Mouse (Mus musculus) MEL (cell line): Measurements from ENCODE around the gene Sdr39u1. TPM values are rescaled to one million over a fixed set of nuclear protein-coding genes. Genes with fewer than 3 reads are reported as not detected.
A peak's percentile ranks its signal among the peaks of the same experiment; 100 is the strongest.

Experiments
- DNase-seq: peaks from one replicate; pipeline ENCODE4 v3.0.0; 2011; ENCODE audit warnings: low read depth, low spot score
- H3K27ac ChIP-seq: 2 replicates; pipeline ENCODE4 v1.5.1; 2012; ENCODE audit warnings: low read depth, mild to moderate bottlenecking, control low read depth, low read length, moderate library complexity; ENCODE audit not compliant: control insufficient read depth
- H3K27me3 ChIP-seq, 2 experiments: fragments of 150-350 bp in 1 of 2; sonication (generic) in 1 of 2; 2 replicates each; pipeline ENCODE4 v1.6.1; 2012; ENCODE audit warnings: low read length in 2 of 2, mild to moderate bottlenecking in 2 of 2, improper control_type of control experiment in 1 of 2, moderate library complexity in 1 of 2; ENCODE audit not compliant: insufficient read depth in 2 of 2, control insufficient read depth in 1 of 2
- H3K36me3 ChIP-seq, 2 experiments: 2 replicates each; pipeline ENCODE4 v1.6.1; 2012 to 2014; ENCODE audit warnings: low read length in 2 of 2, improper control_type of control experiment in 1 of 2, inconsistent platforms in 1 of 2, mild to moderate bottlenecking in 1 of 2; ENCODE audit not compliant: insufficient read depth in 2 of 2, control insufficient read depth in 1 of 2
- H3K4me1 ChIP-seq, 2 experiments: fragments of 150-350 bp in 1 of 2; sonication (generic) in 1 of 2; 2 replicates each; pipeline ENCODE4 v1.6.1; 2012; ENCODE audit warnings: low read length in 2 of 2, improper control_type of control experiment in 1 of 2, mild to moderate bottlenecking in 1 of 2; ENCODE audit not compliant: insufficient read depth in 2 of 2, control insufficient read depth in 1 of 2
- H3K4me3 ChIP-seq, 2 experiments: fragments of 150-350 bp in 1 of 2; sonication (generic) in 1 of 2; 2 replicates each; pipeline ENCODE4 v1.5.1; 2012; ENCODE audit warnings: low read depth in 2 of 2, low read length in 2 of 2, mild to moderate bottlenecking in 2 of 2, moderate library complexity in 2 of 2, control low read depth in 1 of 2, improper control_type of control experiment in 1 of 2; ENCODE audit not compliant: control insufficient read depth in 1 of 2, insufficient read depth in 1 of 2
- H3K79me2 ChIP-seq: 2 replicates; pipeline ENCODE4 v1.6.1; 2012; ENCODE audit warnings: mild to moderate bottlenecking, low read length, moderate library complexity; ENCODE audit not compliant: control insufficient read depth, poor library complexity, insufficient read depth
- H3K9ac ChIP-seq: 2 replicates; pipeline ENCODE4 v1.6.1; 2012; ENCODE audit warnings: low read depth, mild to moderate bottlenecking, control low read depth, low read length, moderate library complexity; ENCODE audit not compliant: control insufficient read depth, poor library complexity, severe bottlenecking
- H3K9me3 ChIP-seq: fragments of 150-350 bp; sonication (generic); replicated peaks from 2 replicates; pipeline ENCODE4 v1.6.1; 2012; ENCODE audit warnings: mild to moderate bottlenecking, low read length, improper control_type of control experiment, moderate library complexity; ENCODE audit not compliant: insufficient read depth
- CHD1 ChIP-seq: IDR thresholded peaks from 2 replicates; pipeline ENCODE4 v1.6.1; 2012; ENCODE audit warnings: low read depth, mild to moderate bottlenecking, inconsistent platforms, low read length, improper control_type of control experiment
- CTCF ChIP-seq, 3 experiments: IDR thresholded peaks in 2 of 3; conservative IDR thresholded peaks in 1 of 3; 2 replicates each; pipeline ENCODE4 v1.5.1; 2011 to 2012; ENCODE audit warnings: low read length in 3 of 3, low read depth in 2 of 3, mild to moderate bottlenecking in 2 of 3, improper control_type of control experiment in 1 of 3, inconsistent platforms in 1 of 3, mixed read lengths in 1 of 3, moderate library complexity in 1 of 3; ENCODE audit not compliant: control insufficient read depth in 1 of 3, insufficient read depth in 1 of 3, poor library complexity in 1 of 3, severe bottlenecking in 1 of 3
- E2F4 ChIP-seq: IDR thresholded peaks from 2 replicates; pipeline ENCODE4 v1.6.1; 2011; ENCODE audit warnings: low read depth, low read length, improper control_type of control experiment, borderline replicate concordance
- GATA1 ChIP-seq: IDR thresholded peaks from 2 replicates; pipeline ENCODE4 v1.6.1; 2011; ENCODE audit warnings: low read depth, low read length, improper control_type of control experiment
- HCFC1 ChIP-seq: IDR thresholded peaks from 2 replicates; pipeline ENCODE4 v1.6.1; 2012; ENCODE audit warnings: low read depth, mild to moderate bottlenecking, inconsistent platforms, low read length, improper control_type of control experiment, moderate library complexity
- KAT2A ChIP-seq: conservative IDR thresholded peaks from 2 replicates; pipeline ENCODE4 v1.6.1; 2012; ENCODE audit warnings: low read depth, low read length, improper control_type of control experiment, inconsistent platforms
- MAFK ChIP-seq: IDR thresholded peaks from 2 replicates; pipeline ENCODE4 v1.6.1; 2011; ENCODE audit warnings: low read depth, mild to moderate bottlenecking, low read length, improper control_type of control experiment, borderline replicate concordance
- MAZ ChIP-seq: IDR thresholded peaks from 2 replicates; pipeline ENCODE4 v1.6.1; 2012; ENCODE audit warnings: low read depth, mild to moderate bottlenecking, inconsistent platforms, low read length, improper control_type of control experiment
- MXI1 ChIP-seq: IDR thresholded peaks from 2 replicates; pipeline ENCODE4 v1.6.1; 2011; ENCODE audit warnings: mild to moderate bottlenecking, low read depth, low read length, improper control_type of control experiment
- MYB ChIP-seq: IDR thresholded peaks from 2 replicates; pipeline ENCODE4 v1.6.1; 2011; ENCODE audit warnings: mild to moderate bottlenecking, low read depth, low read length, improper control_type of control experiment
- NELFE ChIP-seq: IDR thresholded peaks from 2 replicates; pipeline ENCODE4 v1.6.1; 2011; ENCODE audit warnings: low read depth, low read length, improper control_type of control experiment
- NRF1 ChIP-seq: IDR thresholded peaks from 2 replicates; pipeline ENCODE4 v1.6.1; 2014; ENCODE audit warnings: low read depth, mild to moderate bottlenecking, inconsistent platforms, low read length, improper control_type of control experiment, moderate library complexity; ENCODE audit not compliant: poor library complexity, insufficient read depth, severe bottlenecking
- POLR2A ChIP-seq, 2 experiments: IDR thresholded peaks; 2 replicates each; pipeline ENCODE4 v1.6.1; 2011 to 2012; ENCODE audit warnings: low read length in 2 of 2, mild to moderate bottlenecking in 2 of 2, control low read depth in 1 of 2, improper control_type of control experiment in 1 of 2, low read depth in 1 of 2, moderate library complexity in 1 of 2; ENCODE audit not compliant: control insufficient read depth in 1 of 2, insufficient read depth in 1 of 2, poor library complexity in 1 of 2
- RAD21 ChIP-seq: IDR thresholded peaks from 2 replicates; pipeline ENCODE4 v1.6.1; 2011; ENCODE audit warnings: mild to moderate bottlenecking, low read depth, low read length, improper control_type of control experiment
- RCOR1 ChIP-seq: IDR thresholded peaks from 2 replicates; pipeline ENCODE4 v1.6.1; 2012; ENCODE audit warnings: low read depth, mild to moderate bottlenecking, inconsistent platforms, low read length, improper control_type of control experiment
- SMC3 ChIP-seq: IDR thresholded peaks from 2 replicates; pipeline ENCODE4 v1.6.1; 2011; ENCODE audit warnings: low read depth, low read length, improper control_type of control experiment
- TAL1 ChIP-seq: IDR thresholded peaks from 2 replicates; pipeline ENCODE4 v1.6.1; 2012; ENCODE audit warnings: mild to moderate bottlenecking, inconsistent platforms, low read length, moderate library complexity, mixed read lengths
- TCF12 ChIP-seq: IDR thresholded peaks from 2 replicates; pipeline ENCODE4 v1.6.1; 2014; ENCODE audit warnings: low read depth, mild to moderate bottlenecking, inconsistent platforms, low read length, improper control_type of control experiment, moderate library complexity
- UBTF ChIP-seq: IDR thresholded peaks from 2 replicates; pipeline ENCODE4 v1.6.1; 2012; ENCODE audit warnings: low read depth, mild to moderate bottlenecking, inconsistent platforms, low read length, improper control_type of control experiment, moderate library complexity, borderline replicate concordance; ENCODE audit not compliant: insufficient read depth
- USF2 ChIP-seq, 2 experiments: IDR thresholded peaks; 2 replicates each; pipeline ENCODE4 v1.6.1; 2011 to 2012; ENCODE audit warnings: improper control_type of control experiment in 2 of 2, low read length in 2 of 2, borderline replicate concordance in 1 of 2, inconsistent platforms in 1 of 2, low read depth in 1 of 2, mild to moderate bottlenecking in 1 of 2; ENCODE audit not compliant: insufficient read depth in 1 of 2
- ZC3H11A ChIP-seq: IDR thresholded peaks from 2 replicates; pipeline ENCODE4 v1.6.1; 2012; ENCODE audit warnings: low read depth, mild to moderate bottlenecking, inconsistent platforms, low read length, improper control_type of control experiment
- ZKSCAN1 ChIP-seq: IDR thresholded peaks from 2 replicates; pipeline ENCODE4 v1.6.1; 2012; ENCODE audit warnings: low read depth, mild to moderate bottlenecking, inconsistent platforms, low read length, improper control_type of control experiment, moderate library complexity
- ZMIZ1 ChIP-seq: IDR thresholded peaks from 2 replicates; pipeline ENCODE4 v1.6.1; 2012; ENCODE audit warnings: low read depth, mild to moderate bottlenecking, inconsistent platforms, low read length, improper control_type of control experiment, moderate library complexity
- ZNF384 ChIP-seq: IDR thresholded peaks from 2 replicates; pipeline ENCODE4 v1.6.1; 2012; ENCODE audit warnings: low read depth, mild to moderate bottlenecking, inconsistent platforms, low read length, improper control_type of control experiment
- polyA plus RNA-seq, 2 experiments: library from polyadenylated mRNA; stranded (reverse) in 1 of 2; unstranded in 1 of 2; fragments of >175 nt in 1 of 2; fragments of >200 nt in 1 of 2; gene quantifications; 2 replicates each; pipeline versions ENCODE4 v1.2.1 to v1.2.4; 2012; ENCODE audit warnings: low replicate concordance in 2 of 2, low read depth in 1 of 2; ENCODE audit not compliant: insufficient read length in 2 of 2, insufficient read depth in 1 of 2, missing spikeins in 1 of 2
- total RNA-seq: library from RNA; depleted of rRNA; stranded (reverse); fragments of 300-350 nt; gene quantifications from 2 replicates; pipeline ENCODE4 v1.2.3, GENCODE M21; 2012

Gene Sdr39u1
- total and polyA plus RNA-seq, 3 experiments = 1.1 to 2.3 TPM; not detected in 1

GRCm38 (mm10) chr14:55943601-55944000 lies 43.5 kb upstream of the Sdr39u1 start:
- Histone ChIP-seq H3K9ac (no peak overlapping the region), H3K4me3 (no peak overlapping the region), H3K27me3 (peaks cover 37 to 51% of the 10 kb centered on the region in 2 experiments), H3K9me3 (no peaks in the 10 kb centered on the region), H3K36me3 (no peaks in the 10 kb centered on the region), H3K27ac (no peak overlapping the region), H3K79me2 (no peaks in the 10 kb centered on the region), H3K4me1 (no peaks in the 10 kb centered on the region)
- no peak for DNase-seq
- TF ChIP-seq CHD1 (no peak), USF2 (IDR thresholded peaks at IDR 0.05; ENCODE audit: borderline replicate concordance in 1 of 2, insufficient read depth in 1 of 2, low read depth in 1 of 2, low read length in 2 of 2) (no peak), HCFC1 (no peak), MXI1 (no peak)

- H3K4me1 ChIP-seq = no peaks in the 10 kb centered on the region
- H3K27ac ChIP-seq = no peak overlapping the region
- peak; percentile 34 for DNase-seq
- H3K27me3 ChIP-seq = peaks cover 40 to 49% of the 10 kb centered on the region in 2 experiments
- no peaks in the 10 kb centered on the region for H3K79me2 ChIP-seq
- no peaks in the 10 kb centered on the region for H3K9me3 ChIP-seq
- TF ChIP-seq RAD21 (peak; percentile 73), MAFK (no peak), NELFE (no peak), CTCF (IDR thresholded peaks at IDR 0.05 in 2 of 3, conservative IDR thresholded peaks at IDR 0.05 in 1 of 3; ENCODE audit: control insufficient read depth in 1 of 3, insufficient read depth in 1 of 3, low read depth in 2 of 3, low read length in 3 of 3, poor library complexity in 1 of 3, severe bottlenecking in 1 of 3) (peak; percentile 26 to 74 (median 33); a peak in 5 of 6 replicates), SMC3 (peak; percentile 55), GATA1 (no peak), ZC3H11A (peak; percentile 39; the same call in 1 of the 2 replicates)
- no peak overlapping the region for H3K9ac ChIP-seq
- H3K36me3 ChIP-seq = no peaks in the 10 kb centered on the region
- H3K4me3 ChIP-seq = no peak overlapping the region
Measured at GRCm38 (mm10) chr14:55940070-55940800, 40.1 kb upstream of the Sdr39u1 start.

GRCm38 (mm10) chr14:55933586-55933985 lies 33.5 kb upstream of the Sdr39u1 start:
- DNase-seq = no peak
- H3K9me3 ChIP-seq = no peaks in the 10 kb centered on the region
- no peak overlapping the region for H3K27ac ChIP-seq
- no peaks in the 10 kb centered on the region for H3K79me2 ChIP-seq
- peaks cover 7 to 10% of the 10 kb centered on the region in 2 experiments for H3K27me3 ChIP-seq
- peaks cover 0 to 6% of the 10 kb centered on the region in 2 experiments; a peak in 2 of 4 replicates for H3K36me3 ChIP-seq
- no peak overlapping the region for H3K4me3 ChIP-seq
- no peak overlapping the region for H3K9ac ChIP-seq
- H3K4me1 ChIP-seq = peaks cover 7 to 13% of the 10 kb centered on the region in 2 experiments
- TF ChIP-seq KAT2A (no peak), E2F4 (no peak), SMC3 (no peak), ZKSCAN1 (no peak), TAL1 (no peak), ZMIZ1 (no peak), ZNF384 (no peak), RCOR1 (no peak), TCF12 (no peak), POLR2A (IDR thresholded peaks at IDR 0.05; ENCODE audit: control insufficient read depth in 1 of 2, insufficient read depth in 1 of 2, low read depth in 1 of 2, low read length in 2 of 2, poor library complexity in 1 of 2) (no peak), MYB (no peak), UBTF (no peak), MAZ (no peak), NRF1 (no peak)
